Mouse (Mus musculus): ENCODE data around the gene E330017A01Rik. TPM values are rescaled to one million over a fixed set of nuclear protein-coding genes. Genes with fewer than 3 reads are reported as not detected.

The E330017A01Rik gene
- polyA plus RNA-seq, 1 experiment from 2014 or later: not detected

DNA sequence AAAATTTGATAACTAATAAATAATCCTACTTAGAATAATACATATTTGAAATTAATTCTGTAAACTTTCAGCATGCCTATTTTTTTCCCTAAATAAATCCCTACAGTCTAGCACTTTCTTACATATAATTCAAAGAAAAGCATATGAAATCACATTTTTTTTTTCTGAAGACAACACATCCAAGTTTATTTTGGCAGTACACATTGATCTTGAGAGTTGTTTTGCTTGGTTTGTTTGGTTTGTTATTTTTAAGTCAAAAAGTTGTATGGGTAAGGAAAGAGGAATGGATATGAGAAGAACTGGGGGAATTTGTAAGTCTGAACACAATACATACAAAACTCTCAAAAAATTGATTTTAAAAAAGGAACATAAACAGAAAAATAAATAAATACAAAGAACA, 17.2 kb upstream of the E330017A01Rik start:
- H3K9me3 ChIP-seq (replicated peaks; ENCODE audit: control insufficient read depth, low read length): no peaks in the 10 kb centered on the region
- H3K36me3 ChIP-seq (ENCODE audit: control insufficient read depth, insufficient read depth, low read length): no peaks in the 10 kb centered on the region
- no peak overlapping the region for H3K4me2 ChIP-seq (ENCODE audit: low read length)
- H3K9ac ChIP-seq (ENCODE audit: low read length): no peak overlapping the region
- no peak overlapping the region for H3K4me3 ChIP-seq (ENCODE audit: low read depth, low read length)
- no peak overlapping the region for H3K27ac ChIP-seq (ENCODE audit: low read depth, low read length)
- no peaks in the 10 kb centered on the region for H3K4me1 ChIP-seq (ENCODE audit: control insufficient read depth, insufficient read depth, low read length)
- DNase-seq (ENCODE audit: low spot score) (no peak), ATAC-seq (no peak)
- H3K27me3 ChIP-seq (replicated peaks; ENCODE audit: control insufficient read depth, insufficient read depth, low read length): no peaks in the 10 kb centered on the region

DNA sequence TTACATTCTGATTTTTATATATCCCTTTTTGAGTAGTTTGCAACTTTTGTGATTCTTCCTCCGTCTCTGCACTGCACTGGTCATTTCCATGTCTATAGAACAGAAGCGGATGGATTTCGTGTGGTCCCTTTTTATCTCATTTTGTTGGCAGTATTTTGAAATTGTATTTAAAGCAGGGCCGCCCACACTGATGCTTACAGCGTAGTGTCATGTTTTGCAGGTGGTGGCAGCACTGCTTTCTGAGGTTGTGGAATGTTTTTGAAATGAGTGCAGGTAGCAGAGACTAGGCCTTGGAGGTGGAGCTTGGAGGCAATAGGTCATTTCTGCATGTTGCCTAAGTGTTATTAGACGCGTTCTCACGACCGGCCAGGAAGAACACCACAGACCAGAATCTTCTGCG, 11.4 kb upstream of the E330017A01Rik start:
- Histone ChIP-seq H3K4me1 (ENCODE audit: control insufficient read depth, insufficient read depth, low read length) (no peaks in the 10 kb centered on the region), H3K27me3 (replicated peaks; ENCODE audit: control insufficient read depth, insufficient read depth, low read length) (no peaks in the 10 kb centered on the region), H3K4me2 (ENCODE audit: low read length) (no peak overlapping the region), H3K9ac (ENCODE audit: low read length) (no peak overlapping the region), H3K9me3 (replicated peaks; ENCODE audit: control insufficient read depth, low read length) (no peaks in the 10 kb centered on the region), H3K4me3 (ENCODE audit: low read depth, low read length) (no peak overlapping the region), H3K27ac (ENCODE audit: low read depth, low read length) (no peak overlapping the region), H3K36me3 (ENCODE audit: control insufficient read depth, insufficient read depth, low read length) (no peaks in the 10 kb centered on the region)
- 95% methylated on average over 10 of the region's 10 CpGs for WGBS
- no peak for DNase-seq (ENCODE audit: low spot score)
- no peak for ATAC-seq

DNA sequence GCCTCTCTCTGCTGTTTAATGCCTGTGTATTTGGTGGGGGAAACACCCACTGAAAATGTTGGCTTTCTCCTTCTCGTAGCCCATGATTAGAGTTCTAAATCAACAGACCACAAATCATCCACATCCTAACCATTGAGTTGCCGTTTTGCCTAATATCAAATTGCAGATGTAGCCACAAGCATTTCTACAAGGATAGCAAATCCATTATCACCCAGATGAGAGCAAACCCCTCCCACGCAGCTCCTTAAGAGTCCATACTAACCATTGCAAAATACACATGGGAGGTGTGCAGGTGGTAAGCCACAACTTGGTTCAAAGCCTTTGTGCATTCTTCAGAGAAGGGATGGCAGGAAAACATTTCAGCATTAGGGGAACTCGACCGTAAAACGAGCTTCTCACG, 523 bp downstream of the E330017A01Rik start:
- no peak for ATAC-seq
- no peak overlapping the region for H3K4me2 ChIP-seq (ENCODE audit: low read length)
- no peak overlapping the region for H3K9ac ChIP-seq (ENCODE audit: low read length)
- H3K36me3 ChIP-seq (ENCODE audit: control insufficient read depth, insufficient read depth, low read length): no peaks in the 10 kb centered on the region
- no peaks in the 10 kb centered on the region for H3K27me3 ChIP-seq (replicated peaks; ENCODE audit: control insufficient read depth, insufficient read depth, low read length)
- no peak overlapping the region for H3K27ac ChIP-seq (ENCODE audit: low read depth, low read length)
- 66% methylated on average over 7 of the region's 7 CpGs for WGBS
- H3K4me1 ChIP-seq (ENCODE audit: control insufficient read depth, insufficient read depth, low read length): no peaks in the 10 kb centered on the region
- H3K4me3 ChIP-seq (ENCODE audit: low read depth, low read length): no peak overlapping the region
- no peak for DNase-seq (ENCODE audit: low spot score)
- H3K9me3 ChIP-seq (replicated peaks; ENCODE audit: control insufficient read depth, low read length): no peaks in the 10 kb centered on the region

DNA sequence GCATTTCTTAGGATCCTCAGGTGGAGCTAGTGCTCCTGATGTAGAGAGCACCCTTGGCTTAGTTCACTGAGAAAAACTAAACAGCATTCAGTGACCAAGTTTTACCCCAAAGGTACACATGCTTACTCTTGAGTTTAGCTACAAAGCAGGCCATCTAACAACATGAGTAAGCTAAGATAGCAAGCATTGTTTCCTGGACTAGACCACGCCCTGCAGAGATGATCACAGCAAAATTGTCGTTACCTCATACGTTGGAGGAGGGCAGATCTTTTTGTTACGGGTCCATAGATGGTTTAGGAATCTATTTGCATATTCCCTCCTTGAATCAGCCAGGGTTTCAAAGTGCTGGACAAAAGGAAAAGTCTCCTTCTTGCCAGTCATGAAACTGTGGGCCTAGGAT, 1.1 kb downstream of the E330017A01Rik start:
- DNase-seq (ENCODE audit: low spot score) (no peak), ATAC-seq (no peak)
- no peaks in the 10 kb centered on the region for H3K4me1 ChIP-seq (ENCODE audit: control insufficient read depth, insufficient read depth, low read length)
- no peak overlapping the region for H3K4me3 ChIP-seq (ENCODE audit: low read depth, low read length)
- no peak overlapping the region for H3K9ac ChIP-seq (ENCODE audit: low read length)
- WGBS: 74% methylated on average over 4 of the region's 4 CpGs
- H3K27me3 ChIP-seq (replicated peaks; ENCODE audit: control insufficient read depth, insufficient read depth, low read length): no peaks in the 10 kb centered on the region
- H3K27ac ChIP-seq (ENCODE audit: low read depth, low read length): no peak overlapping the region
- no peaks in the 10 kb centered on the region for H3K9me3 ChIP-seq (replicated peaks; ENCODE audit: control insufficient read depth, low read length)
- no peak overlapping the region for H3K4me2 ChIP-seq (ENCODE audit: low read length)
- H3K36me3 ChIP-seq (ENCODE audit: control insufficient read depth, insufficient read depth, low read length): no peaks in the 10 kb centered on the region

DNA sequence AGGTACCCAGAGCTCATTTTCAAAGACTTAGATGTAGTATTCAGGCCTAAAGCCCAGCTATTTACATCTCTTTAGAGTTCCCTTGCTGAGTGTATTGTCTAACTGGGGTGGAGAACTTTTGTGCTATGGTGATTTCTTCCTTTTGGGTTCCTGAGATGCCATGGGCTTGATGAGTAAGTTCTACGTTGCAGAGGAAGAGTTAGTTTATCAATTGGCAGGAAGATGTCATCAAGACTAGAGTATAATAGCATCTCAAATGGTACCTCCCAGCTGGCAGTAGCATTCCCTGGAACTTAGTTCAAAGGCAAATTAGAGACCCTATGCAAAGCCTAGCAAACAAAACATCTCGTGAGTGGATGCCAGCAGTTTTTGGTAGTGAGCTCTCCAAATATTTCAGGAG, 2.7 kb downstream of the E330017A01Rik start:
- no peak overlapping the region for H3K4me2 ChIP-seq (ENCODE audit: low read length)
- H3K27ac ChIP-seq (ENCODE audit: low read depth, low read length): no peak overlapping the region
- no peaks in the 10 kb centered on the region for H3K27me3 ChIP-seq (replicated peaks; ENCODE audit: control insufficient read depth, insufficient read depth, low read length)
- no peak overlapping the region for H3K4me3 ChIP-seq (ENCODE audit: low read depth, low read length)
- DNase-seq (ENCODE audit: low spot score) (no peak), ATAC-seq (no peak)
- no peaks in the 10 kb centered on the region for H3K9me3 ChIP-seq (replicated peaks; ENCODE audit: control insufficient read depth, low read length)
- no peaks in the 10 kb centered on the region for H3K36me3 ChIP-seq (ENCODE audit: control insufficient read depth, insufficient read depth, low read length)
- no peaks in the 10 kb centered on the region for H3K4me1 ChIP-seq (ENCODE audit: control insufficient read depth, insufficient read depth, low read length)
- H3K9ac ChIP-seq (ENCODE audit: low read length): no peak overlapping the region
- WGBS: 57% methylated on average over 2 of the region's 2 CpGs

DNA sequence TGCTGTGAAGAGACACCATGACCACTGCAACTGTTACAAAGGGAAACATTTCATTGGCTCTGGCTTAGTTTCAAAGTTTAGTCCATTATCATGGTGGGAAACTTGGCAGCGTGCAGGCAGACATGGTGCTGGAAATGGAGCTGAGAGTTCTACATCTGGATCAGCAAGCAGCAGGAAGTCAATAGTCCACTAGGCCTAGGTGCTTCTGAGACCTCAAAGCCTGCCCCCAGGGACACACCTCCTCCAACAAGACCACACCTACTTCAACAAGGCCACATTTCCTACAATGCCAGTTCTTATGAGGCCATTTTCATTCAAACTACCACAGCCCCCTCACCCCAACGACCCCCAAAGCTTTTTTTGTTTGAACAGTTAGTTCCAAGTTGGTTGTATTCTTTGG, 8.8 kb downstream of the E330017A01Rik start:
- no peak overlapping the region for H3K27ac ChIP-seq (ENCODE audit: low read depth, low read length)
- H3K9ac ChIP-seq (ENCODE audit: low read length): no peak overlapping the region
- no peaks in the 10 kb centered on the region for H3K36me3 ChIP-seq (ENCODE audit: control insufficient read depth, insufficient read depth, low read length)
- DNase-seq (ENCODE audit: low spot score) (no peak), ATAC-seq (no peak)
- WGBS: 67% methylated on average over 2 of the region's 2 CpGs
- no peaks in the 10 kb centered on the region for H3K27me3 ChIP-seq (replicated peaks; ENCODE audit: control insufficient read depth, insufficient read depth, low read length)
- H3K4me1 ChIP-seq (ENCODE audit: control insufficient read depth, insufficient read depth, low read length): no peaks in the 10 kb centered on the region
- H3K4me3 ChIP-seq (ENCODE audit: low read depth, low read length): no peak overlapping the region
- H3K4me2 ChIP-seq (ENCODE audit: low read length): no peak overlapping the region
- H3K9me3 ChIP-seq (replicated peaks; ENCODE audit: control insufficient read depth, low read length): no peaks in the 10 kb centered on the region

DNA sequence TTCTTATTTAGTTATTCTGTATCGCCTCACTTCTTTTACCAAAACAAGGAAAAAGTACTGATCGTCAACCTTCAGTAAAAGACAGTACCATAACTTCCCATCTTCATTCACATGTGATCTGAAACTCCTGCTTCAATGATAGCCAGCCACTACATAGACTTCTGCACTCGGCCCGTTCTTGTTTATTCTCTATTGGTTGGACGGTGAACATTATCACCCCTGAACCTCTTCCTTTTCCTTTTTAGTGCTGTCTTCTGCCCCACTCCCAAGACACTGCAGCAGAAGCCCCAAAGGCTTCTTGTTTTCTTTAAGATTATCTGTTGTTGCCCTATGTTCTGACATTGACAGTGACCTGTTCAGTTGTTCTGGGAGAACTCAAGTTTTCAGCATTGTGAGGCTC, 9.6 kb downstream of the E330017A01Rik start:
- Histone ChIP-seq H3K27me3 (replicated peaks; ENCODE audit: control insufficient read depth, insufficient read depth, low read length) (no peaks in the 10 kb centered on the region), H3K9ac (ENCODE audit: low read length) (no peak overlapping the region), H3K9me3 (replicated peaks; ENCODE audit: control insufficient read depth, low read length) (no peaks in the 10 kb centered on the region), H3K4me1 (ENCODE audit: control insufficient read depth, insufficient read depth, low read length) (no peaks in the 10 kb centered on the region), H3K36me3 (ENCODE audit: control insufficient read depth, insufficient read depth, low read length) (no peaks in the 10 kb centered on the region), H3K4me2 (ENCODE audit: low read length) (no peak overlapping the region), H3K27ac (ENCODE audit: low read depth, low read length) (no peak overlapping the region), H3K4me3 (ENCODE audit: low read depth, low read length) (no peak overlapping the region)
- ATAC-seq (no peak), DNase-seq (ENCODE audit: low spot score) (no peak)
- 95% methylated on average over 5 of the region's 5 CpGs for WGBS

DNA sequence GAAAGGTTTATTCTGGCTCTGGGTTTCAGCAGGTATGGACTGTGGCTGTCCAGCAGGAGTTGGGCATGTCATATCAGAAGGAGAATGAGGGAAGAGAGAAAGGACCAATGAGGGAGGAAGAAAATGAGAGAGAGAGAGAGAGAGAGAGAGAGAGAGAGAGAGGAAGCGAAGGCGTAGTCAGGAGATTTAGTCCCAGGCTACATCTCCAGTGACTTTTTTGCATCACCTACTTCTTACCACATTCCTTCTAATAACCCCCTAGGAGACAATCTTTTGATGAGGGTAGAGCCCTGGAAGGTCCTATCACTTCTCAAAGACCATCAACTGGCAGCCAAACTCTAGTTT, 10.2 kb downstream of the E330017A01Rik start:
- Histone ChIP-seq H3K4me3 (ENCODE audit: low read depth, low read length) (no peak overlapping the region), H3K9me3 (replicated peaks; ENCODE audit: control insufficient read depth, low read length) (no peaks in the 10 kb centered on the region), H3K36me3 (ENCODE audit: control insufficient read depth, insufficient read depth, low read length) (no peaks in the 10 kb centered on the region), H3K9ac (ENCODE audit: low read length) (no peak overlapping the region), H3K4me2 (ENCODE audit: low read length) (no peak overlapping the region), H3K27ac (ENCODE audit: low read depth, low read length) (no peak overlapping the region), H3K4me1 (ENCODE audit: control insufficient read depth, insufficient read depth, low read length) (no peaks in the 10 kb centered on the region), H3K27me3 (replicated peaks; ENCODE audit: control insufficient read depth, insufficient read depth, low read length) (no peaks in the 10 kb centered on the region)
- ATAC-seq (no peak), DNase-seq (ENCODE audit: low spot score) (no peak)
- 96% methylated on average over 2 of the region's 2 CpGs for WGBS

DNA sequence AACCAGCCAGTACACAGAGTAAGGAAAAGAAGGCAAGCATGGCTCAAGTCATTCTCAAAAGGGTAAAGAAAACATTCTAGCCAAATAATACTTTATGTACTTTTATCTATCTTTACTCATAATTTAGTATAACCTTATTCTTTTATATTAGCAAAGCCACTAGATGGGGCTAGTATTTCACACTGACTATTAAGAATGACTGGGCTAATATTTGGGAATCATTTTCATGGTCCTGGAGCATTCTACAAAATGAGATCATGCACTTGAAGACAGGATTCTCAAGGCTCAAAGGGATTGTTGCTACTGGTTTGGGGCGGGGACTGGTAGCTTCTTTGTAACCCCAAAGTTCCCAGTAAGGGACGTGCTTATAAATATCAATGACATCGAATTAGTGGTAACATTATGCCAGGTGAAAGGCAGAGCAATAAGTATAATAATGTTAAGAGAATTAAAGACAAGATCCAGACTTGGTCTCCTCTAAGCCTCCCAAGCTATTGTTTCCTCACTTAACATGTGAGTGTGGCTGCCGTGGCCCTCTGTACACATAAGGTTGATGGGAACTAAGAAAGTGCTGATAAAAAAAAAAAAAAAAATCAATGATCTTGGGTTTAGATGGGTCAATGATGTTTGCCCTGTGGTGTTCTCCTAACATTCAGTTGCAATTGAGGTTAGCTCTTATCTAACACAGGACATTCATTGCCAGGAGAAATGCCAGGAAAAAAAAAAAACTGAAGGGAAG, 10.8 kb downstream of the E330017A01Rik start:
- Histone ChIP-seq H3K4me2 (ENCODE audit: low read length) (no peak overlapping the region), H3K9me3 (replicated peaks; ENCODE audit: control insufficient read depth, low read length) (no peaks in the 10 kb centered on the region), H3K4me1 (ENCODE audit: control insufficient read depth, insufficient read depth, low read length) (no peaks in the 10 kb centered on the region), H3K9ac (ENCODE audit: low read length) (no peak overlapping the region), H3K36me3 (ENCODE audit: control insufficient read depth, insufficient read depth, low read length) (no peaks in the 10 kb centered on the region), H3K4me3 (ENCODE audit: low read depth, low read length) (no peak overlapping the region), H3K27me3 (replicated peaks; ENCODE audit: control insufficient read depth, insufficient read depth, low read length) (no peaks in the 10 kb centered on the region), H3K27ac (ENCODE audit: low read depth, low read length) (no peak overlapping the region)
- 84% methylated on average over 4 of the region's 4 CpGs for WGBS
- ATAC-seq (no peak), DNase-seq (ENCODE audit: low spot score) (peak; percentile 16)
